Mouse (Mus musculus): ENCODE results near the gene Stk32c.

The Stk32c gene

DNA sequence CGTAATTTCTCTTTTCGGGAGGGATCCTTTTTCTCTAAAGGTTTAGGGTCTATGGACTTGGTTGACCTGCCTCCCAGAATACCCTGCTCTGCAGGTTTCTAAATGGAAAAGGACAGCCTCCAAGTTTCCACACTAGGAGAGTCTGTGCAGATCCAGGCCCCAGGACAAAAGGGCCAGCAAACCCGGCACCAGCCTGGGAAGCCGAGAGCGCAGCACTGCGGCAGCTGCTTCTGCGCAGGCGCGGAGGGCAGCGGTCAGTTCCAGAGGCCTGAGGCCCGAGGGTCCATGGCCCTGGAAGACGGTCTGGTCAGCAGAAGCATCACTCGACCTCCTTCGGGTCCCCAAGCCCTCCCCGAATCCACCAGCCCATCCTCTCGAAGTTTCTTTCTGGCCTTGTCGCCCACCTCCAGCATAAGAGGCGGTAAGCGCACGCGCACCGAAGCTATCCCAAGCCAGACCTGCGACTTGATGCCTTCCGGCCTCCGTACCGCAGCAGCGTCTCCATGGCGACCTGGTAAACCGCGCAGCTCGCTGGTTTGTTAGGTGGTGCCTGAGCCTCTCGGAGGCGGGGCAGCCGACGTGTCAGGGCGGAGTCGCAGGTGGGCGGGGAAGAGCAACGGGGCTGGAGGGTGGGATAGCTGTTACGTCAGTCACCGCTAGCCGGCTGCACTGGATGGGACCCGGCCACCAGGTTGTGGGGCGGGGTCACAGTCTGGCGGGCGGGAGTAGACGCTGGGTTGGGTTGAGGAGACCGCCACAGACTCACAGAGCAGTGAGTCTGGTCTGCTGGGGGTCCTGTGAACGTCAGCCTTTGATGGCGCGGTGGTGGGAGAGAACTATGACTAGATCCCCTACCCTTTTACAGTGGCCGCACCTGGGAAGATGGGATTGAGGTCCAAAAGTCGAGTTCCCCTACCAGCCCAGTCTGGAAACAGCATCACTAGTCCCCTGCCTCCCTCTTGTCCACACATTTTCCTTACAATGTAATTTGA lies at the start of gene Stk32c, which contains the start of gene Lrrc27:
Gene Stk32c (minus strand): TSS at position 554 of the 992 bp plus-strand sequence.
Gene Lrrc27 (plus strand): TSS at position 235 of the 992 bp plus-strand sequence.
- ChIA-PET POLR2A (interaction anchor here in 3 of 4 experiments (0.6 to 2.8 kb wide), 31 partner anchors 9 to 1778 kb away, joined by 3 to 25 read pairs (median 3); partner anchors contain the start of genes Dpysl4 (in 2 of the 3), Inpp5a (in 2 of the 3) and Pwwp2b (in 1 of the 3)), CTCF (interaction anchor here (0.5 to 1.9 kb wide), 23 partner anchors 8 to 1632 kb away, joined by 3 to 12 read pairs (median 4); partner anchors contain the start of gene Pwwp2b (in 1 of the 4))

DNA sequence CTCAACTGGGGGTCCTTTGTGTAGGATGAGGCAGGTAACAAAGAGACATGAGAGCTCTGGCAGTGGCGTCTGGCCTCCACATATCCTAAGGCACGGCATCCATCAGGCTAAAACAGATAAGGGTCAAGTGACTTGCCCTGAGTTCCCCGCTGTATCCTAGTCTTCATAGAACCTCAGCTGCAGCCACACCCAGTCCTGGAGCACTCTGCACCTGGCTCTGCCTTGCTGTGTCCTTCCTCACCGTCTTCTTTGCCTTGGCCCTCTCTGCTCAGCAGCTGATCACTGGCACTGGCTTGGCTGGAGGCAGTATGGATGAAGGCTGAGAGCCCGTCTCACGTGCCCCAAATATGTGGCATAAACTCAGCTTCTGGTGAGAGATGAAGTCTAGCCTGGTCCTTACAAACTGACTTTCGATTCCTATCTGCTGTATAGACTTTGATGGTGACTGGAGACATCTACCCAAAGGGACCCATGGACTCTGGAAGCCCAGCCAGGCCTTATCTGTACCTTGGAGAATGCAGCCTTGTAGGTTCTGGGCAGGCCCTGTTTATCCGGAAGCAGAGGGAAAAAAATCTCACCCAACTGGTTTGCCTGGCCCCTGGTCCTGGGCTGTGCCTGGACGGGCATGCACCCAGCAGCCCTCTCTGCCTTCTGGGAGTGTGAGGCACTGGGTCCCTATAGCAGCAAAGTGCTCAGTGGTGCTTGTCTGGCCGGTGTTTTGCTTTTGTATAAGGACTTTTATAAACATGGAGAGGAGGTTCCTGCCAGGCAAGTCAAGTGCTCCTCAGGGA lies 44.8 kb upstream of the Stk32c start:
- ChIA-PET POLR2A (interaction anchor here in 1 of 4 experiments (1.1 kb wide), 1 partner anchor 11 kb away, joined by 3 read pairs; no protein-coding TSS in a partner anchor), CTCF (no interaction called here)

DNA sequence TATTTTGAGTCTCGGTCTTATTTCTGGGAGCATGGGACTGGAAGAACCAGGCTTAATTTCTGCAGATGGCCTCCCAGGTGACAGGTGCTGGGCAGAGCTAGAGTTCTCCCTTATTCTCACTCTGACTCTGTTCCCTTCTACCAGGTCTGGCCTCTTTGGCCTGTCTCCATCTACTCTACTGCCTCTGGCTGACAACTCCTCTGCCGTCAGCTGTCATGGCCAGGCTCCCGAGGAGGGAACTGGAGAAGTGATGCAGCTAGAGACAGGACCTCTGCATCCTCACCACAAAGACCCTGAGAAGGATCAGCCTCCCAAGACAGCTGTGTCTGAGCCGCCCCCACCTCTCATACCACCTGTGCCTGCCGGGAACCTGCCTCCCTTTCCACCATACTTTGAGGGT lies 41.5 kb upstream of the Stk32c start:
- POLR2A ChIA-PET, result no interaction called here
- CTCF ChIA-PET, result no interaction called here

DNA sequence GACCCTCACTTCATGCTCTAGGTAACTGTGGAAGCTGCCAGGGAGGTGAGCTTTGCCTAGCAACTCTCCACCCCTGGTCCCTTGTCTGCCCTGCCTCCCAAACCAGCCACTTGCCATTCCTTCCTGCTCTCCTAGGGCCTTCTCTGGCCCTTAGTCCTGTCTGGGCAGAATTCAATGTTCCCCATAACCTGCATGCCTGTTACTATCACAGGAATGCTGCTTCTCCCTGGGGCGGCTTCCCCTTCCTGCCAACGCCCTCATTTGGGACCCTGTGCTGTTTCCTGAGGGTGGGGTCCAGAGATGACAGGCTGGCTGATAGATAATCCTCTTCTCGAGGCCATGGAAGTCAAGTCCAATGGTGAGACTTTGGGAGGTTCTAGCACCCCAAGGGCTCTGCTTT lies 40.4 kb upstream of the Stk32c start:
- CTCF ChIA-PET, result interaction anchor here in 2 of 4 experiments (0.6 to 1.0 kb wide), 3 partner anchors 9 to 22 kb away, joined by 4 to 5 read pairs (median 5); no protein-coding TSS in a partner anchor

DNA sequence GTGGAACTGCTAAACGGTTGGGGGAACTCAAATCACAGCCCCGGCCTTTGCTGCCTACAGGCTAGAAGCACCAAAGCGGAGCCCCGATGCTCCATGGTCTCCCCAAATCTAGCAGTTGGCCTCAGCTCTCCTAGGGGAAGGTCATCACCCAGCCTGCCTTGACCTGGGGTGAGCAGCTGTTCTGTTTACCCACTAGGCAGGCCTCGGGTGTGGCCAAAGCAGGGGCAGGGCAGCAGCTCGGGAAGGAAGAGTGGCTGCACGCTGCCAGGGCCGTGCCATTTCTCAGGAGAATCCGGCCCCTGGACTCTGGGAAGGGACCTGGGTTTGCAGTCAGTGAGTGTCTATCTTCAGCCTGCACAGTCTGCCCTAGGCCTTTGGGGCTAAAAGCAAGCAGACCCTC lies 39.9 kb upstream of the Stk32c start:
- CTCF ChIA-PET, result interaction anchor here in 3 of 4 experiments (0.5 to 1.0 kb wide), 3 partner anchors 9 to 19 kb away, joined by 3 to 5 read pairs (median 4); no protein-coding TSS in a partner anchor
- POLR2A ChIA-PET, result interaction anchor here in 2 of 4 experiments (0.6 to 1.0 kb wide), 3 partner anchors 18 to 181 kb away, joined by 3 read pairs; no protein-coding TSS in a partner anchor

More for the DNA sequence above, 40.4 kb upstream of the Stk32c start:
- POLR2A ChIA-PET, result interaction anchor here in 3 of 4 experiments (0.5 to 0.8 kb wide), 4 partner anchors 11 to 403 kb away, joined by 3 read pairs; no protein-coding TSS in a partner anchor

DNA sequence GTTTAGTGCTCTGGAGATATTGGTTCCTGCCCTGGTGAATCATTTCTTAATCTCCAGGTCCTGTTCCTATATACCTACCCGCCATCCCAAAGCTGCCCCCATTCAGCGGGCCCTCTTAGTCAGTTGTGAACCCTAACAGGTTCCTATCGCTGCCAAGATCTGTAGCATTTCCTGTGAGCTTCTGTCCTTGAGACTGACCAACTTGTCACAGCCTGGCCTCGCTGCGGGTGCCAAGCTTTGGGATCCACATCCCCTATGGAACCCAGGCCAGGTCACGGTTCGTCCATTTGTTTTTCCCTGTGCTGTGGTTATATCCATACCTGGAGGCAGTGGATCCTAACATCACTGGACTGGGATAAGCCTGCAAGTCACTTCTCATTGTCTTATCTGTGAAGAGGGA lies 39.5 kb upstream of the Stk32c start:
- ChIA-PET CTCF (interaction anchor here in 2 of 4 experiments (0.5 to 1.0 kb wide), 2 partner anchors 19 kb away, joined by 3 to 4 read pairs; no protein-coding TSS in a partner anchor), POLR2A (interaction anchor here in 1 of 4 experiments (1.0 kb wide), 1 partner anchor 18 kb away, joined by 3 read pairs; no protein-coding TSS in a partner anchor)

DNA sequence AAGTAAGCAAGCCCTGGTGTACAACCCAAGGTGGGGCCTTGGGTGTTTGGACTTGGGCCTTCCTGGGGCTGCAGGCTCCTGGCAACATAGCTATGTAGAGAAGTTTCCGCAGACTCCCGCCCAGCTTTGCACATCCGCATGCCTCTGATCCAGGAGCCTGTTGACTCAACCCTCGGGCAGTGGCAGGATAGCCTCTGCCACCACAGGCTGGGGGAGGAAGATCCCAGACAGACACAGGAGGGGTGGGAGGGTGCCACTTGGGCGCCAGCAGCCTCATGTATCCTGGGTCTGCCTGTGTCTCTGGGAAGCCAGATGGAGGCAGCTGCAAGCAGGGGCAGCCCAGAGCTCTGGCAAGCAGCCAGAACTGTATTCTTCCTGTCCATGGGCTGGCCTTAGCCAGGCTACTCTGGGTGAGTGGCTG lies 38.8 kb upstream of the Stk32c start:
- ChIA-PET CTCF (interaction anchor here in 1 of 4 experiments (0.8 kb wide), 1 partner anchor 43 kb away, joined by 6 read pairs; no protein-coding TSS in a partner anchor), POLR2A (interaction anchor here in 3 of 4 experiments (0.5 to 2.2 kb wide), 6 partner anchors 11 to 51 kb away, joined by 3 to 5 read pairs (median 4); no protein-coding TSS in a partner anchor)

DNA sequence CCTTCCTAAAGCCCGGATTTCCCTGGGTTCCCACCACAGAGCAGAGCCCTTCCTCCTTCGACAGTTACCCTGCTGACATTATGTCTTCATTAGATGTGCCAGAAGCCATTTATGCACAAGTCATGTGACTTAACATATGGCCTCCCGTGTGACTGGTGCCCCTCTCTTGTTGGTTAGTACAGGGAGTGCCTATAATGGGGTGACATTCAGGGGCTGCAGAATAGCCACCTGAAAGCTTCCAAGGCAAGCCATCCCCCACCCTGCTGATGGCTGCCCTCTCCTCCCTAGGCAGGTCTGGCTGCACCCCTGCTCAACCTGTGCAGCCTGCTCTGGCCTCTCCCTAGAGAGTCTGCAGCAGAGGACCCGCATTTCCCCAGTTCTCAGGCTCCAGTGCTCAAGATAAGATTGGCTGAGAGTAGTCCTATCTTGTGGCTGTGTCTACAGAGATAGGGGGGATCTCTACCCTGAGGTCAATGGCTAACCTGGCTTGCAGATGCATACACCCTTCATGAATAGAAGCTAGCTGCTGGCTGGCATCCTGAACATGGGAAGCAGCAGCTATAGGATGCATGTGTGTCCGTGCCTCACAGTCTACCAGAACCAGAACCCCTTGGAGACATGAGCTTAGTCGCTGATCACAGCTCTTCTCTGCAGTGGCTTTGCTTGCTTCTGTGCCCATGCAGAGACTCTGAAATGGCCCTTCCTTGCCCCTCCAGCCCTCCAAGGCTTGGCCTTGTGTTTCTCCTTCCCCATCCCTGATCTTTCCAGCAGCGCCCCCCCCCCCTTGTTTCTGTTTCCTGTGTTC lies 36.5 kb upstream of the Stk32c start:
- ChIA-PET POLR2A (interaction anchor here in 3 of 4 experiments (0.5 to 7.5 kb wide), 8 partner anchors 9 to 336 kb away, joined by 3 to 53 read pairs (median 4); no protein-coding TSS in a partner anchor), CTCF (interaction anchor here (0.6 to 5.2 kb wide), 5 partner anchors 14 to 1016 kb away, joined by 3 to 27 read pairs (median 4); partner anchors contain the start of genes Lrrc27 (in 1 of the 4) and Stk32c (in 1 of the 4))

DNA sequence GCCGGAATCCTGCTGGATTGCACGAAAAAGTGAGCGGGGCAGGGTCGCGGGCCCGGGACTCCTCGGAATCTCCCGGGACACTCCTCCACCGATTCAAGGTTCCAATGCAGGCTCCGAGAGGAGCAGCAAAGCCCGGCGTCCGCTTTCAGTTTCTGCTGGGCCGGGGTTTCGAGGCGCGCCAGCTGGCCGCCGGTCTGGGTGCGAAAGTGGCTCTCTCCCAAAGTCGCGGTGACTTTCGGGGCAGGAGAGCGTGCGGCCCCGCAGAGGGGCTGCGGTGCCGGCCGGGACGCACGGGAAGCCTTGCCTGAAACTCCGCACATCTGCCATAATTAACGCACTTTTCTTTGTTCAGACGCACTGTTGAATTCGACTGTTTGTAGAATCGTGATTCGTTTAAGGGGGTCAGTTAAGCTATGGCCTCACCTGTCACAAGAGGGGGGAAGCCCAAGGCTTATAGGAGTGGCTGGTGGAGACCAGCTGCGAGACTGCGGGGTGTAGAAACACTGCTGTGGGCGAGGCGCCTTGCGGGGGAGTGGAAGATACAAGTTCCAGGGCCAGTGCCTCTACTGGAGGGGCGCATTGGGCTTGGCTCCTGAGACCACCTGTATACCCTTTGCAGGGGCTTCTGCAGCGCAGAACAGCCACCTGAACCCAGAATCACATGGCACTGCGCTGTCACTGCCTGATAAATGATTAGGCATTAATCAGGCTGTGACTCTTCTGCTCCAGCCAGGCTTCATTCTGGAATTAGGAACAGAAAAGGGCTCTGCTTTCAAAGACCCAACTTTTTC lies 35.7 kb upstream of the Stk32c start:
- ChIA-PET CTCF (interaction anchor here in 2 of 4 experiments (1.1 to 5.2 kb wide), 3 partner anchors 14 to 50 kb away, joined by 3 to 27 read pairs (median 5); partner anchors contain the start of genes Lrrc27 (in 1 of the 2) and Stk32c (in 1 of the 2)), POLR2A (interaction anchor here in 2 of 4 experiments (0.9 to 7.5 kb wide), 6 partner anchors 13 to 331 kb away, joined by 3 to 53 read pairs (median 6); partner anchors contain the start of genes Dpysl4 (in 1 of the 2), Lrrc27 (in 1 of the 2) and Stk32c (in 1 of the 2))

DNA sequence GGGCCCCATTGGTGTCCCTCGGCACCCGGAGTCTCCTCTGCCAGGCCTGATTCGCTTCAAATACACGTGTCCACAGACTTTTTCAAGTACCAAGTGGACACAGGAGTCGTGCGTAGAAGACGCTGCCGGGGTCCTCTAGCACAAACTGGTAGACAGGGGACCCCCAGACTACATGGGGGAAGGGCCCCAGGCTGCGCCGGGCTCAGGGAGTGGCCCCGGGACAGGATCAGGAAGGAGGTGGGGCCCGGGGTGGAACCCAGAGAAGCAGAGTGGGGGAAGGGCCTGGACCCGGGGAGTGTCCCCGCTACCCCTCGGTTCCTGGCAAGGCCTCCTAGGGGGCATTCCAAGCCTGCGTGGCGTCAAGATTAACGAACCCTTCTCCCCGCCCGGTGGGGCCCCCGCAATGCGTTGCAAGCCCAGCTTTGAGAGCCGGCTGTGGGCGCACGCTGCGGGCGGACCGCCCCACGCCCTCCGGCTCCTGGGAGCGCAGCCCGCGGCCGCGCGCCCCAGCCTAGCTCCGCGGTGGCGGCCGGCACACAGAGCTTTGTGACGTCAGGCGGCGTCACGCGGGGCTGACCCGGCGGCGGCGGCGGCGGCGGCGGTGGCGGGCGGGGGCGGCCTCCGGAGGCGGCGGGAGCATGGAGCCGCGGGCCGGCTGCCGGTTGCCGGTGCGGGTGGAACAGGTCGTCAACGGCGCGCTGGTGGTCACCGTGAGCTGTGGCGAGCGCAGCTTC lies 34.9 kb upstream of the Stk32c start, which contains the start of gene Pwwp2b:
Gene Pwwp2b (plus strand): TSS at position 602 of the 734 bp plus-strand sequence.
- ChIA-PET CTCF (interaction anchor here in 2 of 4 experiments (1.1 to 5.2 kb wide), 3 partner anchors 14 to 51 kb away, joined by 3 to 27 read pairs (median 5); partner anchors contain the start of genes Lrrc27 (in 1 of the 2) and Stk32c (in 1 of the 2)), POLR2A (interaction anchor here in 3 of 4 experiments (0.5 to 7.5 kb wide), 12 partner anchors 9 to 332 kb away, joined by 3 to 53 read pairs (median 4); partner anchors contain the start of genes Dpysl4 (in 1 of the 3), Inpp5a (in 1 of the 3), Lrrc27 (in 1 of the 3) and Stk32c (in 1 of the 3))

DNA sequence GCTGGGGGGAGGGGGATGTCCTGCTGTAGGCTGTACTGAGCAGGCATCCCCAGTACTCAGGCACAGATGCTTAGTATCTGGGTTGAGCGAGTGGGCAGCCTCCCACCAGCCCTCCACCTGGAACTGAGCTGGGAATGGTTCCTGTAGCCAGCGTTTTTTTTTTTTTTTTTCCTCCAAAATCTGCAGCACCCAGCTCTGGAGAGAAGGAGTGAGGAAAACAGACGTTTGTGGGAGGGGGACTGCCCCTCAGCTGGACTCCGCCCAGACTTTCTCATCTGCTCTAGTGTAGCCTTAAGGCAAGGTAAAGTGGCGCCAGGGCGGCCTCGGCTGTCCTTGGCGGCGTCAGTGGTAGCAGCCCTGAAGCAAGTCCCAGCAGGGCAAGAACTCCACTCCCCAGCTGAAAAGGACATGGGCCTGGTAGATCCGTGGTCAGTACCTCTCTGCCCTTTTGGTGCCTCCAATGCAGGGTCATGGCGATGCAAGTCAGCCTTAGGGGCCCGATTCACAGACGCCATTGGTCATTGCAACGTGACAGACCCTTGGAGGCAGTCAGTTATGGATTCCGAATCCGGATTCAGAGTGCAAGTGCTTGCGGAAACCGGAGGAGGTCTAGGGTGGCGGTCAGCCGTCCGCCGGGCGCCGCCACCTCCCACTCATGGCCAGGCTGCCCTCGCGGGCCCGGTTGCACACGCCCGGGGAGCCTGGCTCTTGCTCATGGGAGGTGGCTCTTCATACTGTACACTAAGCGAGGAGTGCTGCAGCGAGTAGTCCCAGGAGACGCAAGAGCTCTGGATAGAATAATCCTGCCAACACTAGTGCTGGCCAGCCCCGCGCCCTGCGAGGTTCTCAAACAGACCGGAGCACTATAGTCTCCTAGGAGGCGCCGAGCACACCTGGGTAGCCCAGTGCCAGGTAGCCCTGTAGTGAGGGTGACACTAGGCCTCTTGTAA lies 34.1 kb upstream of the Stk32c start:
- CTCF ChIA-PET, result interaction anchor here in 3 of 4 experiments (0.6 to 5.2 kb wide), 4 partner anchors 12 to 704 kb away, joined by 3 to 27 read pairs (median 5); no protein-coding TSS in a partner anchor
- POLR2A ChIA-PET, result interaction anchor here in 3 of 4 experiments (0.6 to 7.5 kb wide), 13 partner anchors 8 to 141 kb away, joined by 3 to 53 read pairs (median 4); partner anchors contain the start of genes Stk32c (in 2 of the 3), Inpp5a (in 1 of the 3) and Lrrc27 (in 1 of the 3)

DNA sequence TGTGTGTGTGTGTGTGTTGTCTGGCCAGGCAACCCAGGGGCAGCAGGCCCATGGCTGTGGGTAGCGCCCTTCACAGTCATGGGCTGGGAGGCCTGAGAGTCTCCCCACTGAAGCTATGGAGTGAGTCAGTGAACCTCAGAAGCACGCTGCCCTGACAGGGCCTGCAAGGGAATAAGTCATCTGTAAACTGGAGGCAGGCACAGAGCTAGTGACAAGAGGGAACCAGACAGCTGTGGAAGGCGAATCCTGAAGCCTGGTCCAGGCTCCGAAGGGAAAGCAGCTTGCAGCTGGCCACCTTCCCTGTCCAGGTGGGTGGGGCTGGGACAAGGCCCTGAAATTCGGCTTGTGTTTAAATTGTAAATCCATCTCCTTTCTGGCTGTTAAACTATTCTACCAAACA lies 33.0 kb upstream of the Stk32c start:
- CTCF ChIA-PET, result interaction anchor here in 3 of 4 experiments (0.7 to 5.2 kb wide), 4 partner anchors 11 to 57 kb away, joined by 3 to 27 read pairs (median 6); no protein-coding TSS in a partner anchor

DNA sequence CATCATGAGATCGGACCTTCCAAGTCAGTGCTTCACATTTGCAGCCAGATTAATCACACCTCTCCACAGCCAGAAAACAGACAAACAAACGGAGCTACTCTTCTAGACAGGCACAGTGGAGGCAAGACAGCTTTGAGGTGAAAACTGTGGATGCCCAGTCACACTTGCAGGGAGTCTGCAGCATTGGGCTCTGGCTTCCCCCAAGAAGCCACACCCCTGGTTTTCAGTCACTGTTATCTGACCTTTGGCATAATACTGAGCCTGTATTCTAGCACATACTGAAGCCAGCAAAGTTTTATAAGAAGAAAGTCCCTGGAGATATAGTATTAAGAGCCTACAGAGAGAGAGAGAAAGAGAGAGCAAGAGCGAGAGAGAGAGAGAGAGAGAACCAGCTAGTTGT lies 26.3 kb upstream of the Stk32c start:
- POLR2A ChIA-PET, result interaction anchor here in 2 of 4 experiments (0.6 to 1.8 kb wide), 4 partner anchors 8 to 27 kb away, joined by 3 to 5 read pairs (median 4); partner anchors contain the start of gene Lrrc27 (in 1 of the 2)

More for the DNA sequence above, 33.0 kb upstream of the Stk32c start:
- POLR2A ChIA-PET, result interaction anchor here in 2 of 4 experiments (0.8 to 7.5 kb wide), 8 partner anchors 11 to 35 kb away, joined by 3 to 53 read pairs (median 4); no protein-coding TSS in a partner anchor

More for the DNA sequence above, 26.3 kb upstream of the Stk32c start:
- CTCF ChIA-PET, result interaction anchor here in 2 of 4 experiments (1.2 kb wide), 2 partner anchors 60 to 171 kb away, joined by 3 to 4 read pairs; no protein-coding TSS in a partner anchor

All from embryonic stem cell, embryonic (primary cell).